In genomic region chr9:42898091-42898591, GRCm38 (mm10) we compare ENCODE assay signal across 8 mouse cellular contexts. TPM values are rescaled to one million over a fixed set of nuclear protein-coding genes. Genes with fewer than 3 reads are reported as not detected.
DNase-seq lines count a peak whose midpoint lies in the region; ATAC-seq and TF ChIP-seq lines count a peak whose summit lies in the region.

No protein-coding gene starts in this region.

- peaks cover 12% of the 10 kb centered on the region for H3K27me3 ChIP-seq in lung, embryonic 14.5 days (ENCODE audit: insufficient read depth, low read length)
- peaks cover 54% of the 10 kb centered on the region for H3K27me3 ChIP-seq in hindbrain, embryonic 13.5 days
- peaks cover 65% of the 10 kb centered on the region for H3K27me3 ChIP-seq in midbrain, embryonic 12.5 days

- H3K4me3 ChIP-seq in lung, embryonic 14.5 days (ENCODE audit: low read depth, low read length): peak overlapping the region; percentile 47
- H3K4me3 ChIP-seq in hindbrain, embryonic 13.5 days: peak overlapping the region; percentile 50
- peak overlapping the region; percentile 53 for H3K4me3 ChIP-seq in midbrain, embryonic 12.5 days

- ATAC-seq in lung, embryonic 14.5 days (ENCODE audit: insufficient read depth): peak; percentile 42; the same call in 1 of the 2 replicates
- ATAC-seq in hindbrain, embryonic 13.5 days (ENCODE audit: low FRiP score): peak; percentile 57
- peak; percentile 71 for ATAC-seq in midbrain, embryonic 12.5 days (ENCODE audit: low FRiP score, low read depth)
- no peak for ATAC-seq in CD4-positive, CD25-positive, alpha-beta regulatory T cell, adult 4 months
- ATAC-seq in megakaryocyte, adult 5-6 weeks (ENCODE audit: poor library complexity, severe bottlenecking): no peak

- no peak overlapping the region for H3K27ac ChIP-seq in lung, embryonic 14.5 days (ENCODE audit: low read depth)
- peak overlapping the region; percentile 83 for H3K27ac ChIP-seq in hindbrain, embryonic 13.5 days
- peak overlapping the region; percentile 87 for H3K27ac ChIP-seq in midbrain, embryonic 12.5 days (replicated peaks)

- peak overlapping the region; percentile 98 for H3K4me2 ChIP-seq in lung, embryonic 14.5 days
- peak overlapping the region; percentile 97 for H3K4me2 ChIP-seq in hindbrain, embryonic 13.5 days
- peak overlapping the region; percentile 97 for H3K4me2 ChIP-seq in midbrain, embryonic 12.5 days (replicated peaks)

- TF ChIP-seq CTCF in lung, embryonic 14.5 days (IDR thresholded peaks at IDR 0.05; ENCODE audit: low read depth): no peak

- DNase-seq in lung, embryonic 14.5 days: no peak
- DNase-seq in lung, postnatal 25 days (ENCODE audit: low spot score): no peak
- DNase-seq in embryo, embryonic 11 days: peak; percentile 66
- DNase-seq in kidney, postnatal 14 days: no peak

- peak overlapping the region; percentile 50; the same call in 1 of the 2 replicates for H3K9ac ChIP-seq in lung, embryonic 14.5 days
- peak overlapping the region; percentile 76 for H3K9ac ChIP-seq in hindbrain, embryonic 13.5 days
- H3K9ac ChIP-seq in midbrain, embryonic 12.5 days (replicated peaks): peak overlapping the region; percentile 67

- WGBS in lung, embryonic 14.5 days: 6% methylated on average over 11 of the region's 11 CpGs
- WGBS in hindbrain, embryonic 13.5 days: under 1% methylated on average over 11 of the region's 11 CpGs
- WGBS in midbrain, embryonic 12.5 days: 0% methylated on average over 11 of the region's 11 CpGs

- no peaks in the 10 kb centered on the region for H3K9me3 ChIP-seq in lung, embryonic 14.5 days (ENCODE audit: low read depth, low read length)
- no peaks in the 10 kb centered on the region for H3K9me3 ChIP-seq in hindbrain, embryonic 13.5 days
- H3K9me3 ChIP-seq in midbrain, embryonic 12.5 days: no peaks in the 10 kb centered on the region

- peaks cover 14% of the 10 kb centered on the region; the same call in 1 of the 2 replicates for H3K4me1 ChIP-seq in lung, embryonic 14.5 days (ENCODE audit: insufficient read depth)
- H3K4me1 ChIP-seq in hindbrain, embryonic 13.5 days (replicated peaks): peaks cover 47% of the 10 kb centered on the region
- peaks cover 31% of the 10 kb centered on the region for H3K4me1 ChIP-seq in midbrain, embryonic 12.5 days

- no peaks in the 10 kb centered on the region for H3K36me3 ChIP-seq in lung, embryonic 14.5 days (ENCODE audit: insufficient read depth)
- no peaks in the 10 kb centered on the region for H3K36me3 ChIP-seq in hindbrain, embryonic 13.5 days
- H3K36me3 ChIP-seq in midbrain, embryonic 12.5 days: no peaks in the 10 kb centered on the region

RNA-seq across cellular contexts. Expression of gene Grik4, which starts 46.2 kb away (rescaled TPM):
- polyA plus RNA-seq in lung, embryonic 14.5 days (2014; fragmentation: Nextera tagmentation; extraction: Ambion mirVana): 1.6 and 2.2 TPM in 2 replicates
- 7.3 and 8.7 TPM in 2 replicates for polyA plus RNA-seq in hindbrain, embryonic 13.5 days (2015; fragmentation: Nextera tagmentation; extraction: Ambion mirVana)
- polyA plus RNA-seq in midbrain, embryonic 12.5 days (2016; fragmentation: Nextera tagmentation; extraction: Ambion mirVana): 3.6 and 4.8 TPM in 2 replicates
- polyA plus RNA-seq in CD4-positive, CD25-positive, alpha-beta regulatory T cell, adult 4 months (2017; shearing (Covaris generic)): not detected
- 0.25 TPM in 1 of 2 replicates, not detected in the other for total RNA-seq in megakaryocyte, adult 5-6 weeks (2015)
- total RNA-seq in megakaryocyte, adult 5-6 weeks (2017): not detected in 2 replicates

Comparison
In these comparisons a context has a peak if more than half of its experiments do, and no peak if none do; other contexts are left out.
1. ATAC-seq: peak in lung, embryonic 14.5 days (single experiment), hindbrain, embryonic 13.5 days (single experiment) and midbrain, embryonic 12.5 days (single experiment); none in CD4-positive, CD25-positive, alpha-beta regulatory T cell, adult 4 months (single experiment) and megakaryocyte, adult 5-6 weeks (single experiment).
2. Peak in every context shown above with its lines, with median percentiles within 50 percentile points of each other: H3K4me2 ChIP-seq, H3K4me3 ChIP-seq and H3K9ac ChIP-seq.